Mouse (Mus musculus) left cerebral cortex, adult 18-20 months (tissue): ENCODE data around the gene Dnajc12. TPM values are rescaled to one million over a fixed set of nuclear protein-coding genes. Genes with fewer than 3 reads are reported as not detected.
"Not testable (repeated sequence)": the region's sequence is repeated elsewhere in the genome, so short reads cannot be mapped to it uniquely, and the experiment has no call there.

Source experiments
- DNase-seq, 2 experiments: peaks; one replicate each; pipeline ENCODE4 v3.0.0; 2021 to 2022; ENCODE audit warnings: low spot score in 2 of 2, mixed read lengths in 1 of 2
- total RNA-seq, 2 experiments: library from RNA; stranded (reverse); gene quantifications; 2 replicates each; pipeline ENCODE4 v1.2.3; 2021

The Dnajc12 gene
- total RNA-seq, 2 experiments from 2014 or later = 26.2 to 31.6 TPM

- DNase-seq = not testable (repeated sequence)
Measured at GRCm38 (mm10) chr10:63385897-63386296, 3.7 kb downstream of the Dnajc12 start.

DNA sequence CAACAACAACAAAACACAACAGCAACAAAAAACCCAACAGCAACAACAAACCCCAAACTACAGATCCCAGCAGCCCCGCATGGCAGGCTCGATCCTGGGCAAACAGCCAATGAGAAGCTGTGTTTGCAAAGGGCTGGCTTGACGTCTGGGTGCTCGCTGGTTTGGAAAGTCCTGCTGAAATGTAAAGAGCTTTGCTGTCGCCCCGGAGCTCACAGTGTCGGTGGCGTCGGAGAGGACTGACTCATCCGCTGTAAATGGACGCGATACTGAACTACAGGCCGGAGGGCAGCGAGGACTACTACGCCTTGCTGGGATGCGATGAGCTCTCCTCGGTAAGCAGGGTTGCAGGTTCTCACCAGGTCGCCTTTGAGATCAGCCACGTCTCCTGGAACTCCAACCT is 4.2 kb downstream of the Dnajc12 start:
- peak; percentile 88 for DNase-seq

- no peak for DNase-seq
Measured at GRCm38 (mm10) chr10:63386991-63387390, 4.7 kb downstream of the Dnajc12 start.

DNA sequence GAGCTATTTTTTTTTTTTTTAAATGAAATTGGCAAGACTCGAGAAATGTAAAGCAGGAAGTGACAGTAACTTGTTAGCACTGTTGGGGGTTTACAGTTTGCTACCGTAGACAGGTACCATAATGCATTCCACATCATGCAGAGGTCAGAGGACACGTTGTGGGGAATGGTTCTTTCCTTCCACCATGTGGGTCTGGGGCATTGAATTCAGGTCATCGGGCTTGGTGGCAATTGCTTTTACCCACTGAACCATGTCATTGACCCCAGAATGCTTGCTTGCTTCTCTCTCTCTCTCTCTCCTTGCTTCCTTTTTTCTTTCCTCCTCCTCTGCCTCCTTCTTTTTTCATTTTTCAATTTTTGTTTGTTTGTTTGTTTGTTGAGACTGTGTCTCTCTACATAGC is 6.7 kb downstream of the Dnajc12 start:
- DNase-seq = no peak

- DNase-seq = no peak
Measured at GRCm38 (mm10) chr10:63396963-63397362, 14.7 kb downstream of the Dnajc12 start.

DNA sequence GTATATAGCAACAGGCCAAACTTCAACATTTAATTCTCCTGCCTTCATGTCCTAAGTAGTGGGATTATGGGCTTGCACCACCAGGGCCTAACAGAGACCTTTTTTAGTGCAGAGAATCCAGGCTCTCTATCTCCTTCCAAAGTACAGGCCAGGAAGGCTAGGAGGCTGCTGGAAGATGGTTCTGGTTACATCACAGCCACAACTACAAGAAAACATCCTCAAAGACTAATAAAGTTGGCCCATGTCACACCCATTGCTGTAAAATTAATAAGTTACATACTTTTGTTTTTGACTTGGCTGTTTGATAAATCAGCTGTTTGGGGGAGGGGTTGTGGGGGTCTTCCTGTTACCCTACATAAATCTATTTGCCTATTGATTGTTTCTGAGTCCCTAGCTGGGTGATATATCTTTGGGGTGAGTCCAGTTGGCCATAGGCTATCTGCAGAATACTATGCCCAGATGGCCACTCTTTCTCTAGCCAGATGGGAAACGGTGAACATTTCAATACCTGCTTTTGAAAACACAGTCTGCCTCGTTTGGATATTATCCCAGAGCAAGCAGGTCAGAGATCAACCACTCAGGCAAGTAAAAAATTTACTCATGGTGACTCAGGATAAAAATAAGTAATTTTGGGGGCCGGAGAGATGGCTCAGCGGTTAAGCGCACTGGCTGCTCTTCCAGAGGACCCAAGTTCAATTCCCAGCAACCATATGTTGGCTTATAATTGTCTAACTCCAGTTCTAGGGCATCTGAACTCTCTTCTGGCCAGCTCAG is 20.7 kb downstream of the Dnajc12 start:
- DNase-seq = no peak

DNA sequence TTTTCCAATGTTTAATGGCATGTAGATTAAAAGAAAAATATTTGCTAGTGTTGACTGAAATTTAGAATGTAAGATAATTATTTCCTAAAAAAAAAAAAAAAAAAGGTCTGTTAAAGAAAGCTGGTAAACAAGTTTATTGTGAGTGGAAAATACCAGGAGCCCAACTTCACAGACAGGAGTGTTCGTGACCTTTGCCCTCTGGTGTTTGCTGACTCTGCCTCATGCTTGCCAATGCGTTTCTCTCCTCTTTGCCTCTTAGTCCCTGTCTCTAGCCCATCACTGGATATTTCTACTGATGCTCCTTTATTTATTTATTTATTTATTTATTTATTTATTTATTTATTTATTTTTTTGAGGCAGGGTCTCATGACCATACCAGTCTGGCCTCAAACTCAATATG is 21.4 kb downstream of the Dnajc12 start:
- no peak for DNase-seq

- no peak for DNase-seq
Measured at GRCm38 (mm10) chr10:63410162-63410956, 28.1 kb downstream of the Dnajc12 start.

GRCm38 (mm10) chr10:63411674-63412073 is 29.4 kb downstream of the Dnajc12 start:
- DNase-seq = not testable (repeated sequence)

DNA sequence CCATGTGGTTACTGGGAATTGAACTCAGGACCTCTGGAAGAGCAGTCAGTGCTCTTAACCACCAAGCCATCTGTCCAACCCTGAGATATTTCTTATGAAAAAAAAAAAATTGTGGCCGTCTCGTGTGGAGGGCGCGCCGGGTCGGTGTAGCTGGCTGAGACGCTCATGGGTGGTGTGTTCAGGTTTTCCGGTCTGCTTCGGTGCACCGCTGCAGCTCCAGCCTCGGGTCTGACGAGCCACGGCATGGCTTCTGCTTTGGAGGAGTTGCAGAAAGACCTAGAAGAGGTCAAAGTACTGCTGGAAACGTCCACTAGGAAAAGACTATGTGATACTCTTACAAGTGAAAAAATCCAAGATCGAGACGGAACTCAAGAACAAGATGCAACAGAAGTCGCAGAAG is 30.5 kb downstream of the Dnajc12 start:
- no peak for DNase-seq

GRCm38 (mm10) chr10:63415287-63415686 is 33.0 kb downstream of the Dnajc12 start:
- no peak for DNase-seq

DNA sequence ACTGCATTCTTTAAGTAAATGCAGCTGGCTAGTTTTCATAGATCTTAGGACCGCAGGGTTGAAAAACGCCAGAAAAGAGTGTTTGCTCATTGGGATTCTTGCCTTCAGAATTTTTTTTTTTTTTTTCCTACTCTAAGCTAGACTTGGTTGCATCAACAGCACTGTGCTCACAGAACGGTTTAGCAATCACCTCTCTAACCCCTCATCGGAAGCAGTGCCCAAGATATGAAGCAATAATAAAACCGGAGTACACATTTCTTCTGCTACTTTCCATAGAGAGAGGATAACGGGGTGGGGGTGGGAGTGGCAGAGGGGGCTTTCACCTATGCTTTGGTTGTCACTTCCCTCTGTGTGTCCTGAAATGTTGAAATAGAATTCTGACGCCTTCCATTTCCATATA is 33.6 kb downstream of the Dnajc12 start:
- DNase-seq = no peak

- DNase-seq = no peak
Measured at GRCm38 (mm10) chr10:63417061-63417460, 34.8 kb downstream of the Dnajc12 start.

- peak; percentile 14 to 35 for DNase-seq
Measured at GRCm38 (mm10) chr10:63421739-63422735, 39.8 kb downstream of the Dnajc12 start, which contains the start of gene Gm7075. Gene Gm7075, minus strand, starts transcription at chr10:63421789.

GRCm38 (mm10) chr10:63422736-63422992 is 40.4 kb downstream of the Dnajc12 start:
- DNase-seq = no peak

GRCm38 (mm10) chr10:63423591-63424474 is 41.6 kb downstream of the Dnajc12 start:
- DNase-seq = no peak

GRCm38 (mm10) chr10:63424475-63424814 is 42.2 kb downstream of the Dnajc12 start:
- DNase-seq = peak; percentile 29 to 47

DNA sequence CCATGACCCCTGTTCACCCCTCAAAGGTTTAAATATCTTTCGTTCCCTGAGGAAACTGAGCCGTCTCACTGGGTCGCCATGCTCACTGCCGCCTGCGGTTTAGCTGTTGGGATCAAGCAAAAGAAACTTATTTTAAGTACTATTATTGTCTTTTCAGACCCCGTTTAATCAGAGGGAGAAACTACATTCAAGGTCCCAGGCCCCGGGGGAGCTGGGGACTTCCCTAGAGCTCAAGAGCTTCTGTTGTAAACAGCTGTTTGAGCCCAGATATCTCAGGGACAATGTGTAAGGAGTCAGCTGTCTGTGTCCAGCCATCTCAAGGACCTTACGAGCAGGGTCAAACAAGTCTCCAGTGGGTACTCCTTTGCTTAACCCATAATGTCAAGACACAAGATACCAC is 44.9 kb downstream of the Dnajc12 start:
- no peak for DNase-seq

- DNase-seq = peak; percentile 13 to 30
Measured at GRCm38 (mm10) chr10:63428243-63429022, 46.2 kb downstream of the Dnajc12 start.

GRCm38 (mm10) chr10:63429023-63429340 is 46.7 kb downstream of the Dnajc12 start:
- no peak for DNase-seq
